Mouse (Mus musculus): Measurements from ENCODE around the gene Gulp1.

GRCm38 (mm10) chr1:44806368-44806767 lies 255.1 kb downstream of the Gulp1 start:
- TF ChIP-seq JUN (IDR thresholded peaks at IDR 0.05; ENCODE audit: insufficient read depth, low read depth, low read length) = no peak
- TF ChIP-seq CTCF (conservative IDR thresholded peaks at IDR 0.05 in 1 of 2, IDR thresholded peaks at IDR 0.05 in 1 of 2; ENCODE audit: low read depth in 2 of 2, low read length in 2 of 2) = no peak
- TF ChIP-seq SIN3A (IDR thresholded peaks at IDR 0.05; ENCODE audit: low read length) = no peak
- no peak for TF ChIP-seq ELF1 (IDR thresholded peaks at IDR 0.05; ENCODE audit: low read depth, low read length)
- TF ChIP-seq JUND (conservative IDR thresholded peaks at IDR 0.05; ENCODE audit: low read depth, low read length) = no peak
- no peak for TF ChIP-seq NRF1 (IDR thresholded peaks at IDR 0.05; ENCODE audit: low read depth, low read length)

Data from CH12.LX (cell line).